Comparison of ENCODE assay signal across 6 mouse cellular contexts in genomic region chr15:79812840-79813239, GRCm38 (mm10). TPM values are rescaled to one million over a fixed set of nuclear protein-coding genes. Genes with fewer than 3 reads are reported as not detected.
A peak's percentile ranks its signal among the peaks of the same experiment; 100 is the strongest.
DNase-seq lines count a peak whose midpoint lies in the region; TF ChIP-seq lines count a peak whose summit lies in the region.
"Not testable (repeated sequence)": the region's sequence is repeated elsewhere in the genome, so short reads cannot be mapped to it uniquely, and the experiment has no call there.
"Had no signal": no experiment of that assay in that cellular context is flagged by ENCODE, and none has a peak within 500 bp of the region (broad histone marks: within the 10 kb centered on the region; RNA-seq: fewer than 3 reads in every experiment).

No protein-coding gene starts in this region.

- H3K4me3 ChIP-seq in C2C12 (ENCODE audit: insufficient read depth, poor library complexity, severe bottlenecking); myocyte: not testable (repeated sequence)

- not testable (repeated sequence) for H3K27me3 ChIP-seq in C2C12 (ENCODE audit: control insufficient read depth, insufficient read depth, insufficient read length); myocyte (ENCODE audit: control insufficient read depth, insufficient read depth, insufficient read length)

- not testable (repeated sequence) for H3K79me2 ChIP-seq in C2C12 (ENCODE audit: control insufficient read depth, insufficient read depth); myocyte (ENCODE audit: control insufficient read depth, insufficient read depth)

- not testable (repeated sequence) for H3K79me3 ChIP-seq in C2C12 (ENCODE audit: low read depth)

- H3ac ChIP-seq in C2C12 (ENCODE audit: control insufficient read depth, insufficient read length, low read depth); myocyte (ENCODE audit: control insufficient read depth, insufficient read length): not testable (repeated sequence)

- TF ChIP-seq POLR2A in myocyte (IDR thresholded peaks at IDR 0.05; ENCODE audit: insufficient read length, low read depth), result not testable (repeated sequence)

- H3K36me3 ChIP-seq in C2C12 (ENCODE audit: control insufficient read depth, insufficient read depth); myocyte (ENCODE audit: control insufficient read depth, insufficient read depth): not testable (repeated sequence)

- TF ChIP-seq CTCF in C2C12 (IDR thresholded peaks at IDR 0.05; ENCODE audit: control insufficient read depth, insufficient read depth, insufficient read length), result not testable (repeated sequence)

- DNase-seq in cerebellum, adult 11-12 months, result peak; percentile 23

- H3K4me2 ChIP-seq in myocyte (ENCODE audit: low read depth), result not testable (repeated sequence)

TF ChIP-seq in C2C12, 6 proteins besides CTCF, POLR2A, EP300 and RAD21:
- peak; percentile 63 for TF ChIP-seq MYOD1 (IDR thresholded peaks at IDR 0.05; ENCODE audit: control insufficient read depth, insufficient read length, low read depth)

TF ChIP-seq in myocyte, 11 proteins besides CTCF, POLR2A, EP300 and RAD21:
- peak in 2 of 3 experiments; percentile 76 to 79 for TF ChIP-seq MYOD1 (IDR thresholded peaks at IDR 0.05; ENCODE audit: control insufficient read depth in 1 of 3, insufficient read length in 2 of 3, low read depth in 2 of 3)

RNA-seq across cellular contexts. Expression of gene Nptxr, which starts 8.3 kb away (rescaled TPM):
- 26.6 TPM for polyA plus RNA-seq in C2C12 (2012; fragmentation: generic; extraction: Trizol)
- polyA plus RNA-seq in myocyte (2012; fragmentation: generic; extraction: Trizol), result 14.3 TPM

RNA-seq across cellular contexts. Expression of gene Npcd, which starts 21.2 kb away (rescaled TPM):
- polyA plus RNA-seq in C2C12 (2012; fragmentation: generic; extraction: Trizol), result not detected
- polyA plus RNA-seq in myocyte (2012; fragmentation: generic; extraction: Trizol), result 3.2 TPM
- polyA plus RNA-seq: activated CD4-positive, CD25-positive, alpha-beta regulatory T cell, adult 4 months; CD4-positive, CD25-positive, alpha-beta regulatory T cell, adult 4 months; G1E had no signal

RNA-seq across cellular contexts. Expression of gene Cbx6, which starts 21.6 kb away (rescaled TPM):
- polyA plus RNA-seq in C2C12 (2012; fragmentation: generic; extraction: Trizol) (68.3 TPM), myocyte (2012; fragmentation: generic; extraction: Trizol) (26.1 TPM)

RNA-seq across cellular contexts. Expression of gene Dnal4, which starts 35.2 kb away (rescaled TPM):
- 48.9 TPM for polyA plus RNA-seq in C2C12 (2012; fragmentation: generic; extraction: Trizol)
- polyA plus RNA-seq in myocyte (2012; fragmentation: generic; extraction: Trizol), result 66.8 TPM
